Mouse (Mus musculus) heart, postnatal 14 days (tissue): Measurements from ENCODE around the gene Slc29a3. TPM values are rescaled to one million over a fixed set of nuclear protein-coding genes. Genes with fewer than 3 reads are reported as not detected.
A peak's percentile ranks its signal among the peaks of the same experiment; 100 is the strongest.
"Not testable (repeated sequence)": the region's sequence is repeated elsewhere in the genome, so short reads cannot be mapped to it uniquely, and the experiment has no call there.

ENCODE experiments used
- DNase-seq, 2 experiments: peaks; one replicate each; pipeline ENCODE4 v3.0.0; 2021 to 2022
- intact Hi-C: fragments of 180-260 bp; cut with DNase I; formaldehyde crosslinking; loops from one replicate; pipeline ENCODE4 v1.15.1; 2025
- total RNA-seq, 2 experiments: library from RNA; stranded (reverse); gene quantifications; 2 replicates each; pipeline ENCODE4 v1.2.3; 2021

The Slc29a3 gene
- total RNA-seq, 2 experiments from 2014 or later, result 6.1 to 7.4 TPM

GRCm38 (mm10) chr10:60733471-60733870 lies 19.1 kb downstream of the Slc29a3 start:
- no peak for DNase-seq
- intact Hi-C loops, result no loop called here

- DNase-seq, result peak in 1 of 2 experiments; percentile 10
Measured at GRCm38 (mm10) chr10:60732397-60732861, 20.2 kb downstream of the Slc29a3 start.

GRCm38 (mm10) chr10:60731742-60732141 lies 20.9 kb downstream of the Slc29a3 start:
- intact Hi-C loops, result no loop called here
- DNase-seq, result no peak

More at GRCm38 (mm10) chr10:60732397-60732861, 20.2 kb downstream of the Slc29a3 start:
- intact Hi-C loops, result no loop called here

GRCm38 (mm10) chr10:60727301-60727700 lies 25.3 kb downstream of the Slc29a3 start:
- intact Hi-C loops, result no loop called here
- DNase-seq, result no peak

GRCm38 (mm10) chr10:60726896-60727295 lies 25.7 kb downstream of the Slc29a3 start:
- intact Hi-C loops, result no loop called here
- DNase-seq, result no peak

GRCm38 (mm10) chr10:60724496-60724895 lies 28.1 kb downstream of the Slc29a3 start:
- DNase-seq, result no peak
- intact Hi-C loops, result no loop called here

- intact Hi-C loops, result no loop called here
- DNase-seq, result no peak
Measured at GRCm38 (mm10) chr10:60723345-60723744, 29.2 kb downstream of the Slc29a3 start.

GRCm38 (mm10) chr10:60721640-60722039 lies 31.0 kb downstream of the Slc29a3 start:
- DNase-seq, result no peak
- intact Hi-C loops, result no loop called here

- DNase-seq, result no peak
- intact Hi-C loops, result no loop called here
Measured at GRCm38 (mm10) chr10:60720461-60720860, 32.1 kb downstream of the Slc29a3 start.

- intact Hi-C loops, result no loop called here
- no peak for DNase-seq
Measured at GRCm38 (mm10) chr10:60718491-60718890, 34.1 kb downstream of the Slc29a3 start.

- intact Hi-C loops, result no loop called here
- DNase-seq, result no peak
Measured at GRCm38 (mm10) chr10:60716449-60716848, 36.1 kb downstream of the Slc29a3 start.

GRCm38 (mm10) chr10:60712299-60712698 lies 40.3 kb downstream of the Slc29a3 start:
- intact Hi-C loops, DNase-seq: not testable (repeated sequence)

- no peak for DNase-seq
- intact Hi-C loops, result no loop called here
Measured at GRCm38 (mm10) chr10:60708837-60709236, 43.8 kb downstream of the Slc29a3 start.

GRCm38 (mm10) chr10:60706268-60706667 lies 46.3 kb downstream of the Slc29a3 start:
- no peak for DNase-seq
- intact Hi-C loops, result no loop called here

GRCm38 (mm10) chr10:60705134-60705533 lies 47.5 kb downstream of the Slc29a3 start:
- intact Hi-C loops, result no loop called here
- DNase-seq, result no peak

GRCm38 (mm10) chr10:60697775-60698174 lies 54.8 kb downstream of the Slc29a3 start:
- intact Hi-C loops, result loop anchor here (2.0 kb wide), 3 partner anchors 55 to 393 kb away; partner anchors contain the start of gene Slc29a3

GRCm38 (mm10) chr10:60696975-60697374 lies 55.6 kb downstream of the Slc29a3 start:
- intact Hi-C loops, result loop anchor here (2.0 kb wide), 3 partner anchors 56 to 392 kb away; partner anchors contain the start of gene Slc29a3
- peak; percentile 71 to 80 for DNase-seq

More at GRCm38 (mm10) chr10:60697775-60698174, 54.8 kb downstream of the Slc29a3 start:
- no peak for DNase-seq

GRCm38 (mm10) chr10:60696390-60696789 lies 56.2 kb downstream of the Slc29a3 start, which contains the start of gene Cdh23:
Gene Cdh23 (minus strand): TSS chr10:60696490.
- no peak for DNase-seq
- intact Hi-C loops, result loop anchor here (2.0 kb wide), 3 partner anchors 56 to 392 kb away; partner anchors contain the start of gene Slc29a3

GRCm38 (mm10) chr10:60691671-60692390 lies 60.8 kb downstream of the Slc29a3 start:
- intact Hi-C loops, result no loop called here

GRCm38 (mm10) chr10:60690960-60691359 lies 61.6 kb downstream of the Slc29a3 start:
- no peak for DNase-seq

More at GRCm38 (mm10) chr10:60691671-60692390, 60.8 kb downstream of the Slc29a3 start:
- DNase-seq, result no peak

GRCm38 (mm10) chr10:60689396-60689795 lies 63.2 kb downstream of the Slc29a3 start:
- DNase-seq, result no peak
- intact Hi-C loops, result loop anchor here (2.0 to 5.0 kb wide), 2 partner anchors 62 to 385 kb away; no protein-coding TSS in a partner anchor

More at GRCm38 (mm10) chr10:60690960-60691359, 61.6 kb downstream of the Slc29a3 start:
- intact Hi-C loops, result no loop called here
